Mouse (Mus musculus) left cerebral cortex, postnatal 10 days (tissue): ENCODE measurements around the gene Gprc5d. TPM values are rescaled to one million over a fixed set of nuclear protein-coding genes. Genes with fewer than 3 reads are reported as not detected.

Source experiments
- DNase-seq, 2 experiments: peaks; one replicate each; pipeline ENCODE4 v3.0.0; 2021 to 2022; ENCODE audit warnings: low spot score in 2 of 2, mixed read lengths in 1 of 2; ENCODE audit errors: extremely low spot score in 1 of 2
- intact Hi-C: fragments of 180-260 bp; cut with DNase I; formaldehyde crosslinking; loops from one replicate; pipeline ENCODE4 v1.15.1; 2025
- total RNA-seq, 2 experiments: library from RNA; stranded (reverse); gene quantifications; 2 replicates each; pipeline ENCODE4 v1.2.3; 2021

Gprc5d gene
- total RNA-seq = not detected

GRCm38 (mm10) chr6:135118183-135118582, at the start of gene Gprc5d:
Gene Gprc5d, minus strand, starts transcription at chr6:135118283.
- intact Hi-C loops = no loop called here
- DNase-seq = no peak

DNA sequence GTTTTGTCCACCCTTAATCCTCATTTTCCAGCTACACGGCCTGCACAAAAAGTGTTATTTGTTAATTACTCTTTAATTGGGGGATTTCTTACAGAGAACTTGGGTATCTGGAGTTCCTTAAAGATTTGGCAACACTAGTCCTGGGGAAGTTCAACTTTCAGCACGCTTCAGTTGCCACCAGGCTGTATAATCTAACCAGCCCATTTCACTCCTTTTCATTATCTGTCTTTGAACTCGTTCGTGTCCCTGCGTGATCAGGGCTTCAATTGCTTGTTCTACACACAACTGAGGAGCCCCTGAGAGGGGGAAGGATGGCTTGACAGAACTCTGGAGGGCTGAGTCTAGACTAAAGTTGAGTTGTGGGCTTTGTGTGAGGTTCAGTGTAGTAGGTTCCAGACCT, 48.6 kb upstream of the Gprc5d start:
- no peak for DNase-seq
- intact Hi-C loops = no loop called here

DNA sequence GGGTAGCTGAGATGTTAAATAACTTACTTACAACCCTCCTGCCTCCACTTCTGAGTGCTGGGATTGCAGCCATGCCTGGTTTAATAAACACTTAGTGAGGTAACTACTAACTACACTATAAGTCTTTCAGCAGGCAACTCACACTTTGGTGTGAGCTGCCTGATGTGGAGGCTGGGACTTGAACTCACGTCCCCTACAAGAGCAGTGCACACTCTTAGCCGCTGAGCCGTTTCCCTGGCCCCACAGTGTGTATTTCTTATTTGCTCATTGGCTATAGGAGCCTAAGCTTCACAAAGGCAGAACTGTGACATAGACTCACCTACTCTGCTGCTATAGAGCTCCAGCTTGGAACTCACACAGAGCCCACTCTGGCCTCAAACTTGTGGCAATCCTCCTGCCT, 48.2 kb upstream of the Gprc5d start:
- intact Hi-C loops = no loop called here
- DNase-seq = no peak

DNA sequence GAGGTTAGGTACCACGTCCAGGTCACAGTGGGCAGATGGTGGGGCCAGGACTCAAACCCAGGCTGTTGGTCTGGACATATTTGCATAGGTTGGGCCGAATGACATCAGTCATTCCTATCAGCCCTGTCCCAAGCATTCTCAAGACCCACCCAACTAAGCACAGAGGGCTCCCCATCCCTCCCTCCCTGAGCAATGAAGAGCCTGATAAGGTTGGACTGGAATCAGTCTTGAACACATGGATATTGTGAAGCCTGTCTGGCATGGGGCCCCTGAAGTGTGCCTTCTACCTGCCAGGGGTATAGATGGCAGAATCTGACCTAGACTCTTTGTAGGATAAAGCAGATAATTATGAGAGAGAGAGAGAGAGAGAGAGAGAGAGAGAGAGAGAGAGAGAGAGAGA, 47.6 kb upstream of the Gprc5d start:
- intact Hi-C loops = no loop called here
- no peak for DNase-seq

DNA sequence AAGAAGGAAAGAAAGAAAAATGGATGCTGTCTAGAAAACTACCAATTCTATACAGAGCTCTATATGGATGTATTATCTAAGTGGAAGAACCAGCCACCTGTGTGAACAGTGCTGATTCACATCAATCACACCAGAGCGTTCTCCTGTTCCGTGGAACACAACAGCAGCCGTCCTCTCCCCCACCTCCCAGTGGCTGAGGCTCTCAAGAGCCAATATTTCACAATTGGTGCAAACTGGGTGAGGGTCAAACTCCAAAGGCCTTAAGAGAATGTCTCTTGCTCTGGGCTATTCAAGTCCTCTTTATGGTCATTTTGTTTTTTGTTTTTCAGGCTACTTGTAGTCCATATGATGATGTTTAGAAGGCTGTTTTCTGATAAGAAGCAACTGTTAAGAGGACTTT, 47.1 kb upstream of the Gprc5d start:
- intact Hi-C loops = no loop called here
- no peak for DNase-seq

GRCm38 (mm10) chr6:135162861-135163260, 44.8 kb upstream of the Gprc5d start:
- DNase-seq = no peak
- intact Hi-C loops = no loop called here

DNA sequence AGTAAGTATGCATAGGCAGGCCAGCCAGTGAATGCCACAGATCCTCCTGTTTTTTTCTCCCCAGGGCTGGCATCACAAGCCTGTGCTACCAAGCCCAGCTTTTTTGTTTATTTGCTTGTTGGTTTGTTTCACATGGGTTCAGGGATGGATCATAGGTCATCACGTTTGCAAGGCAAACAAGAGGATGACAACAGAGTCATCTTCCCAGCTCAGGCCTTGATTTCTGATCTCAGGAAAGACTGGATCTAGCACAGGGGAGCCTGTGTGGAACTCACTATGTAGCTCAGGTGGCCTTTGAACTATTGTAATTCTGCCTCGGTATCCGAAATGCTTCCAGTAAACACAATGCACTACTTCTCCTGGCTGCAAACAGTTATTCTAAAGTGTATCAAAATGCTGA, 44.2 kb upstream of the Gprc5d start:
- intact Hi-C loops = no loop called here
- DNase-seq = no peak

GRCm38 (mm10) chr6:135161356-135161755, 43.3 kb upstream of the Gprc5d start:
- intact Hi-C loops = no loop called here
- no peak for DNase-seq

GRCm38 (mm10) chr6:135158509-135158908, 40.4 kb upstream of the Gprc5d start:
- intact Hi-C loops = loop anchor here (5.0 kb wide), 1 partner anchor 79 kb away; no protein-coding TSS in a partner anchor
- no peak for DNase-seq

GRCm38 (mm10) chr6:135157496-135157895, 39.4 kb upstream of the Gprc5d start:
- intact Hi-C loops = loop anchor here (5.0 kb wide), 1 partner anchor 80 kb away; no protein-coding TSS in a partner anchor
- no peak for DNase-seq

DNA sequence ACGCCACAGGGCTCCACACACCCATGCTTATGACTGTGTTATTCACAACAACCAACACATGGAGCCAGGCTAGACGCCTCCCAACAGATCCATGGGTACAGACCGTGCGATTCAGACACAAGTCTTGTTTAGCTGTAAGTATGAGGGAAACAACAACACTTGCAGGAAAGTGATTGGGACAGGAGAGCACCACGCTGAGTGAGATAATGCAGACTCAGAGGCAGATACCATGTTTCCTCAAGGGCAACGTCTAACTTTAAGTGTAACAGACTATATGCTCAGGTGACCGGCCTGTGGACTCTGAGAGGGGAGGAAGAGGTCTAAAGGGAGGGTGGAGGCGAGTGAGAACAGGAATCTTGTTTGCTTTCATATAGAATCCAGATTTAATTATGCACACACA, 38.5 kb upstream of the Gprc5d start:
- intact Hi-C loops = loop anchor here (5.0 kb wide), 1 partner anchor 81 kb away; no protein-coding TSS in a partner anchor
- DNase-seq = no peak

- intact Hi-C loops = loop anchor here (5.0 kb wide), 1 partner anchor 224 kb away; no protein-coding TSS in a partner anchor
- no peak for DNase-seq
Observed at GRCm38 (mm10) chr6:135153719-135154118, 35.6 kb upstream of the Gprc5d start.

DNA sequence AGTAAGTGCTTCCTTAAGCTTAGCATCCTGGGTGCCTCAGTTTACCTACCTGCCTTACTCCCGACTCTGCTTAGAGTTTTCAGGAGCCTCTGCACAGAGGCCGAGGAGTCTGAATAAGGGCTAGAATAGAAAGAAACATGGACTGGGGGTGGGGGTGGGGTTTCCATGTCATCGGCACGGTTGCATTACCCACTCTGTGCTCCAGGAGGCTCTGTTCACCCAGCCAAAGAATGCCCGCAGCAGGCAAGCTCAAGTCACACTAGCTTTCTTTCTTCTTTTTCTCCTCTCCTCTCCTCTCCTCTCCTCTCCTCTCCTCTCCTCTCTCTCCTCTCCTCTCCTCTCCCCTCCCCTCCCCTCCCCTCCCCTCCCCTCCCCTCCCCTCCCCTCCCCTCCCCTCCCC, 32.2 kb upstream of the Gprc5d start:
- intact Hi-C loops = loop anchor here (5.0 kb wide), 1 partner anchor 227 kb away; no protein-coding TSS in a partner anchor
- DNase-seq = no peak

DNA sequence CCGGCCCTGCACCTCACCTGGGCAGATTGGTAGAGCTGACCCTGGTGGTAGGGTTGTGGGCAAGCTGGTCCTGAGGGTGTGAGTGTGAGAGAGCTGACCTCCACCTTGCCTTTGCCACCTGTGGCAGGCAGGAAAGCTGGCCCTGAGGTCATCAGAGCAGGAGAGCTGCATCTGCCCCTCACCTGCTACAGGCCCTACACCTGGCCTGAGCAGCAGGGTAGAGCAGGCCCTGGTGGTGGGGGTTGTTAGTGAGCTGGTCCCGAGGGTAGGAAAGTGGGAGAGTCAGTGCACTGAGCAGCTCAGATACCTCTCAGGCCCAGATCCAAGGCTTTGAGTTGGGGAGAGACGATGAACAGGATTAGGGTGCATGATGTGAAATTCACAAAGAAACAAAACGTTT, 31.6 kb upstream of the Gprc5d start:
- intact Hi-C loops = loop anchor here (5.0 kb wide), 2 partner anchors 117 to 228 kb away; no protein-coding TSS in a partner anchor
- DNase-seq = no peak

DNA sequence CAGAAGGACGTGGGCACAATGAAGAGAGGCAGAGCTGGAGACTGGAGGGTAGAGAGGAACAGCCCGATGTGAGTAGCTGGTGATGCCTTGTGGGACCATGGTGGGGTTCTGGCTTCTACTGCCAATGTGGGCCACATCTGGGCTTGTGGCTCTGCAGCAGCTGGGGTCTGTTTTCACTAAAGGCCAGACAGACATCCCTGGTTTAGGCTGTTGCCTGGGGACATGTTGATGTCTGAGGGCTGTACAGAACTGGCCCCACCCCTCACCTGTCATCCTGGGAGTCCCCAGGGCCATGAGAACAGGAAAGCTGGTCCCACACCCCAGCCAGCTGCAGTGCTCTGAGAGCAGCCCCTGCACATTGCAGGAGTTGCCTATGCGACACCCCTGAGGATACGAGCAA, 31.1 kb upstream of the Gprc5d start:
- intact Hi-C loops = loop anchor here (5.0 kb wide), 1 partner anchor 117 kb away; no protein-coding TSS in a partner anchor
- DNase-seq = no peak

DNA sequence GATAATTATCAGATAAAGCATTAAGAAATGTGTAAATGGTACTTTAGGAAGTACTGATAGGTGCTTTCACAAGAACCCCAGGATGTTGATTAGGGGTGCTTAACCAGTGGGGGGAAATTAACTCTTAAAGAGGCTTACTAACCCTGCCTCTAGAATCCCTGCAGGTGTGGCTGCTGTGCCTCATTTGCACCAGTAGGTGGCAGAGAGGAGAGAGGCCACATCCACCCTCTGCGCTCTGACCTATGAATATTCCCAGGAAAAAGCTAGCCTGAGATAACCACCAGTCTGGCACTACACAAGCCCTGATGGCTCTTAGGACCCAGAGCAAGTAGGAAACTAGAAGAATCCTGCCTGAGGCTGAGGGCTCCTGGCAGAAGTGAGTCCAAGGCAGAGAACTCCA, 30.4 kb upstream of the Gprc5d start:
- intact Hi-C loops = loop anchor here (5.0 kb wide), 1 partner anchor 116 kb away; no protein-coding TSS in a partner anchor
- DNase-seq = no peak

DNA sequence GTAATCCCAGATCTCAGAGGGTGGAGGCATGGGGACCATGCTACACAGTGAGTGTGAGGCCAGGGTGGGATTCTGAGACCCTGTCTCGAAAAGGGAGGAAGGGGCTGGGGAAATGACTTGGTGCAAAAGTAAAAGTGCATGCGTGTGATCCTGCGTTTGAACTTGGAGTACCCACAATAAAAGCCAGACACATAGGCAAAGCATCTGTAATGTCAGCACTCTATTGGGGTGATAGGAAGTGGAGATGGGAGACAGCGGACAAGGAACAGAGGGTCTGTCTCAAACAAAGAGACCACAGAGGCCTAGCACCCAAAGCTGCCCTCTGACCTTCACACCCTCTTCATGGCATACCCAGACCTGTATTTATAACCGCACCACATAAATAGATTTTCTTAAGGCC, 27.9 kb upstream of the Gprc5d start:
- no peak for DNase-seq
- intact Hi-C loops = loop anchor here (2.0 to 5.0 kb wide), 2 partner anchors 57 to 114 kb away; no protein-coding TSS in a partner anchor

- peak in 1 of 2 experiments; percentile 53 for DNase-seq
- intact Hi-C loops = loop anchor here (2.0 kb wide), 1 partner anchor 56 kb away; no protein-coding TSS in a partner anchor
Observed at GRCm38 (mm10) chr6:135144516-135144915, 26.4 kb upstream of the Gprc5d start.

- intact Hi-C loops = no loop called here
- no peak for DNase-seq
Observed at GRCm38 (mm10) chr6:135143151-135143550, 25.1 kb upstream of the Gprc5d start.

- intact Hi-C loops = no loop called here
- no peak for DNase-seq
Observed at GRCm38 (mm10) chr6:135141451-135142147, 23.5 kb upstream of the Gprc5d start.
